Comparison of ENCODE assay signal across 8 mouse cellular contexts in genomic region chr13:91740851-91741250, GRCm38 (mm10). TPM values are rescaled to one million over a fixed set of nuclear protein-coding genes. Genes with fewer than 3 reads are reported as not detected.
DNase-seq lines count a peak whose midpoint lies in the region; ATAC-seq and TF ChIP-seq lines count a peak whose summit lies in the region.

No protein-coding gene starts in this region.

- WGBS in heart, embryonic 10.5 days: 63% methylated on average over 6 of the region's 6 CpGs
- whole genome bisulfite sequencing in forebrain, postnatal 0 days: 70% methylated on average over 6 of the region's 6 CpGs
- 46% methylated on average over 6 of the region's 6 CpGs for WGBS in liver, embryonic 15.5 days (ENCODE audit: insufficient replicate concordance)

- H3K9ac ChIP-seq in forebrain, postnatal 0 days: peak overlapping the region; percentile 55
- H3K9ac ChIP-seq in liver, embryonic 15.5 days: no peak overlapping the region

- H3K4me1 ChIP-seq in heart, embryonic 10.5 days: peaks cover 12% of the 10 kb centered on the region
- peaks cover 7% of the 10 kb centered on the region; the same call in 1 of the 2 replicates for H3K4me1 ChIP-seq in E14TG2a.4 (replicated peaks; ENCODE audit: low read depth, low read length)
- 0 out of 2 replicates have a peak, but pooled peaks cover 11% of the 10 kb centered on the region for H3K4me1 ChIP-seq in forebrain, postnatal 0 days (ENCODE audit: insufficient read depth)
- no peaks in the 10 kb centered on the region for H3K4me1 ChIP-seq in liver, embryonic 15.5 days (replicated peaks)

- peak overlapping the region; percentile 79 for H3K4me2 ChIP-seq in forebrain, postnatal 0 days (ENCODE audit: low read depth)
- peak overlapping the region; percentile 44 for H3K4me2 ChIP-seq in liver, embryonic 15.5 days

- no peaks in the 10 kb centered on the region for H3K36me3 ChIP-seq in heart, embryonic 10.5 days
- no peaks in the 10 kb centered on the region for H3K36me3 ChIP-seq in E14TG2a.4 (ENCODE audit: insufficient read depth, low read length)
- no peaks in the 10 kb centered on the region for H3K36me3 ChIP-seq in forebrain, postnatal 0 days (ENCODE audit: insufficient read depth)
- no peaks in the 10 kb centered on the region for H3K36me3 ChIP-seq in liver, embryonic 15.5 days (replicated peaks)

- TF ChIP-seq CTCF in E14TG2a.4 (conservative IDR thresholded peaks at IDR 0.05; ENCODE audit: low read length): no peak
- TF ChIP-seq CTCF in forebrain, postnatal 0 days (IDR thresholded peaks at IDR 0.05; ENCODE audit: low read depth): no peak

- H3K4me3 ChIP-seq in heart, embryonic 10.5 days: peak overlapping the region; percentile 67
- peak overlapping the region; percentile 75 for H3K4me3 ChIP-seq in E14TG2a.4 (replicated peaks; ENCODE audit: low read length)
- H3K4me3 ChIP-seq in forebrain, postnatal 0 days (ENCODE audit: low read depth, low read length): peak overlapping the region; percentile 41
- peak overlapping the region; percentile 49 for H3K4me3 ChIP-seq in liver, embryonic 15.5 days (replicated peaks)

- peak overlapping the region; percentile 79; the same call in 1 of the 2 replicates for H3K27ac ChIP-seq in heart, embryonic 10.5 days
- no peak overlapping the region for H3K27ac ChIP-seq in forebrain, postnatal 0 days (ENCODE audit: low read depth, low read length)
- peak overlapping the region; percentile 77 for H3K27ac ChIP-seq in liver, embryonic 15.5 days (replicated peaks)

- H3K9me3 ChIP-seq in heart, embryonic 10.5 days: no peaks in the 10 kb centered on the region
- H3K9me3 ChIP-seq in E14TG2a.4 (ENCODE audit: low read length): no peaks in the 10 kb centered on the region
- no peaks in the 10 kb centered on the region for H3K9me3 ChIP-seq in forebrain, postnatal 0 days (ENCODE audit: low read length)
- H3K9me3 ChIP-seq in liver, embryonic 15.5 days (replicated peaks): no peaks in the 10 kb centered on the region

- H3K27me3 ChIP-seq in heart, embryonic 10.5 days (ENCODE audit: insufficient read depth, poor library complexity, severe bottlenecking): peaks cover 16% of the 10 kb centered on the region; the same call in 1 of the 2 replicates
- H3K27me3 ChIP-seq in E14TG2a.4 (ENCODE audit: insufficient read depth, low read length): peaks cover 28% of the 10 kb centered on the region
- H3K27me3 ChIP-seq in forebrain, postnatal 0 days (ENCODE audit: insufficient read depth, low read length): no peaks in the 10 kb centered on the region
- peaks cover 25% of the 10 kb centered on the region for H3K27me3 ChIP-seq in liver, embryonic 15.5 days

- ATAC-seq in forebrain, postnatal 0 days: no peak
- ATAC-seq in liver, embryonic 15.5 days (ENCODE audit: insufficient read depth): peak; percentile 70

- DNase-seq in heart, embryonic 10.5 days (ENCODE audit: low spot score): no peak
- no peak for DNase-seq in heart, adult 18-20 months
- DNase-seq in forebrain, postnatal 0 days: no peak
- no peak for DNase-seq in spleen, postnatal 14 days (ENCODE audit: low spot score in 2 of 2)
- no peak for DNase-seq in testis, postnatal 10 days (ENCODE audit: low spot score)
- DNase-seq in embryo, embryonic 10 days (ENCODE audit: low spot score): no peak

RNA-seq across cellular contexts. Expression of gene Acot12, which starts 0.5 kb away (rescaled TPM):
- polyA plus RNA-seq in heart, embryonic 10.5 days (2016; fragmentation: Nextera tagmentation; extraction: Ambion mirVana): not detected in 2 replicates
- total RNA-seq in heart, adult 18-20 months (2021): not detected
- 0.14 and 0.15 TPM in 2 replicates for total RNA-seq in forebrain, postnatal 0 days (2014; rRNA removed)
- polyA plus RNA-seq in forebrain, postnatal 0 days (2015; fragmentation: Nextera tagmentation; extraction: Ambion mirVana): 0.10 and 0.34 TPM in 2 replicates
- 4.7 and 5.0 TPM in 2 replicates for polyA plus RNA-seq in liver, embryonic 15.5 days (2015; fragmentation: Nextera tagmentation; extraction: Ambion mirVana)
